Mouse (Mus musculus) heart, embryonic 15.5 days (tissue): Measurements from ENCODE around the gene Mospd3. TPM values are rescaled to one million over a fixed set of nuclear protein-coding genes. Genes with fewer than 3 reads are reported as not detected.

Experiments used
- ATAC-seq: fragments of 200-750 bp; cut with Nextera tagmentation; replicated peaks from 2 replicates; pipeline ENCODE4 v1.8.0; 2017; ENCODE audit warnings: low read depth, moderate TSS enrichment; ENCODE audit not compliant: insufficient number of reproducible peaks, insufficient read depth, low FRiP score
- H3K27ac ChIP-seq: fragments of 300-500 bp; sonication (generic); 2 replicates; pipeline ENCODE4 v1.5.1; 2015; ENCODE audit warnings: mild to moderate bottlenecking, inconsistent platforms
- H3K27me3 ChIP-seq: fragments of 300-500 bp; sonication (generic); 2 replicates; pipeline ENCODE4 v1.6.1; 2015; ENCODE audit warnings: inconsistent platforms
- H3K36me3 ChIP-seq: fragments of 300-500 bp; sonication (generic); 2 replicates; pipeline ENCODE4 v1.6.1; 2015; ENCODE audit warnings: mild to moderate bottlenecking, inconsistent platforms
- H3K4me1 ChIP-seq: fragments of 300-500 bp; sonication (generic); replicated peaks from 2 replicates; pipeline ENCODE4 v1.6.1; 2015; ENCODE audit warnings: inconsistent platforms
- H3K4me2 ChIP-seq: fragments of 300-500 bp; sonication (generic); 2 replicates; pipeline ENCODE4 v1.6.1; 2015; ENCODE audit warnings: inconsistent platforms, mild to moderate bottlenecking, moderate library complexity
- H3K4me3 ChIP-seq: fragments of 300-500 bp; sonication (generic); 2 replicates; pipeline ENCODE4 v1.5.1; 2015; ENCODE audit warnings: mild to moderate bottlenecking, inconsistent platforms
- H3K9ac ChIP-seq: fragments of 300-500 bp; sonication (generic); 2 replicates; pipeline ENCODE4 v1.6.1; 2015; ENCODE audit warnings: mild to moderate bottlenecking, inconsistent platforms
- H3K9me3 ChIP-seq: fragments of 300-500 bp; sonication (generic); replicated peaks from 2 replicates; pipeline ENCODE4 v1.6.1; 2016; ENCODE audit warnings: inconsistent platforms
- WGBS: fragments of 180-500 bp; shearing (Covaris S2); methylation state at CpG from one replicate; pipeline ENCODE4 v1.1.7; 2015; ENCODE audit warnings: mixed read lengths; 5-methylcytosine and 5-hydroxymethylcytosine counted together
- polyA plus RNA-seq: library from polyadenylated mRNA; unstranded; fragments of >200 nt; fragmentation: Nextera tagmentation; extraction: Ambion mirVana; gene quantifications from 2 replicates; pipeline ENCODE4 v1.2.1, GENCODE M21; 2015

Gene Mospd3
- polyA plus RNA-seq, 1 experiment from 2014 or later = 17.1 TPM

GRCm38 (mm10) chr5:137598100-137598826 lies 2.6 kb downstream of the Mospd3 start:
- Histone ChIP-seq H3K4me1 (peaks cover 20% of the 10 kb centered on the region), H3K27me3 (no peaks in the 10 kb centered on the region), H3K9ac (no peak overlapping the region), H3K36me3 (peaks cover 6% of the 10 kb centered on the region), H3K27ac (no peak overlapping the region), H3K4me2 (no peak overlapping the region), H3K4me3 (no peak overlapping the region), H3K9me3 (no peaks in the 10 kb centered on the region)
- WGBS = 69% methylated on average over 2 of the region's 2 CpGs
- no peak for ATAC-seq

- no peak overlapping the region for H3K9ac ChIP-seq
- no peak overlapping the region for H3K27ac ChIP-seq
- 91% methylated on average over 6 of the region's 6 CpGs for WGBS
- no peak for ATAC-seq
- no peak overlapping the region for H3K4me2 ChIP-seq
- no peaks in the 10 kb centered on the region for H3K27me3 ChIP-seq
- H3K36me3 ChIP-seq = peaks cover 6% of the 10 kb centered on the region
- peaks cover 17% of the 10 kb centered on the region for H3K4me1 ChIP-seq
- H3K4me3 ChIP-seq = no peak overlapping the region
- no peaks in the 10 kb centered on the region for H3K9me3 ChIP-seq
Observed at GRCm38 (mm10) chr5:137597625-137598024, 3.2 kb downstream of the Mospd3 start.

- no peak for ATAC-seq
- H3K9ac ChIP-seq = no peak overlapping the region
- no peaks in the 10 kb centered on the region for H3K27me3 ChIP-seq
- H3K9me3 ChIP-seq = no peaks in the 10 kb centered on the region
- peaks cover 13% of the 10 kb centered on the region for H3K4me1 ChIP-seq
- no peak overlapping the region; the same call in 1 of the 2 replicates for H3K27ac ChIP-seq
- peak overlapping the region; percentile 18; the same call in 1 of the 2 replicates for H3K4me2 ChIP-seq
- no peak overlapping the region for H3K4me3 ChIP-seq
- WGBS = 35% methylated on average over 30 of the region's 30 CpGs
- H3K36me3 ChIP-seq = peaks cover 6% of the 10 kb centered on the region
Observed at GRCm38 (mm10) chr5:137596601-137597261, 4.1 kb downstream of the Mospd3 start.

- H3K4me3 ChIP-seq = no peak overlapping the region
- peaks cover 13% of the 10 kb centered on the region for H3K4me1 ChIP-seq
- WGBS = 77% methylated on average over 7 of the region's 7 CpGs
- H3K4me2 ChIP-seq = no peak overlapping the region
- H3K9me3 ChIP-seq = no peaks in the 10 kb centered on the region
- ATAC-seq = no peak
- peaks cover 6% of the 10 kb centered on the region for H3K36me3 ChIP-seq
- H3K9ac ChIP-seq = no peak overlapping the region
- no peaks in the 10 kb centered on the region for H3K27me3 ChIP-seq
- H3K27ac ChIP-seq = no peak overlapping the region
Observed at GRCm38 (mm10) chr5:137595921-137596320, 4.9 kb downstream of the Mospd3 start.

- Histone ChIP-seq H3K4me3 (no peak overlapping the region), H3K36me3 (no peaks in the 10 kb centered on the region), H3K27me3 (no peaks in the 10 kb centered on the region), H3K4me2 (no peak overlapping the region), H3K27ac (no peak overlapping the region), H3K9ac (no peak overlapping the region), H3K4me1 (no peaks in the 10 kb centered on the region), H3K9me3 (no peaks in the 10 kb centered on the region)
- WGBS = 75% methylated on average over 5 of the region's 5 CpGs
- no peak for ATAC-seq
Observed at GRCm38 (mm10) chr5:137590507-137590906, 10.4 kb downstream of the Mospd3 start.

GRCm38 (mm10) chr5:137584976-137585375 lies 15.9 kb downstream of the Mospd3 start:
- Histone ChIP-seq H3K4me1 (peaks cover 11% of the 10 kb centered on the region), H3K9me3 (no peaks in the 10 kb centered on the region), H3K36me3 (no peaks in the 10 kb centered on the region), H3K27me3 (peaks cover 25% of the 10 kb centered on the region), H3K4me2 (no peak overlapping the region), H3K4me3 (no peak overlapping the region), H3K27ac (no peak overlapping the region), H3K9ac (no peak overlapping the region)
- no peak for ATAC-seq
- 29% methylated on average over 8 of the region's 8 CpGs for WGBS

- Histone ChIP-seq H3K9me3 (no peaks in the 10 kb centered on the region), H3K4me3 (peak overlapping the region; percentile 48), H3K4me1 (peaks cover 11% of the 10 kb centered on the region), H3K36me3 (no peaks in the 10 kb centered on the region), H3K27ac (no peak overlapping the region), H3K4me2 (peak overlapping the region; percentile 76), H3K27me3 (peaks cover 25% of the 10 kb centered on the region), H3K9ac (peak overlapping the region; percentile 42)
- 0 out of 2 replicates have a peak, but pooled peaks have one; percentile 21 for ATAC-seq
- 13% methylated on average over 27 of the region's 27 CpGs for WGBS
Observed at GRCm38 (mm10) chr5:137583670-137584169, 17.1 kb downstream of the Mospd3 start.

- Histone ChIP-seq H3K27me3 (peaks cover 25% of the 10 kb centered on the region), H3K27ac (no peak overlapping the region), H3K9me3 (no peaks in the 10 kb centered on the region), H3K4me3 (no peak overlapping the region), H3K4me1 (peaks cover 11% of the 10 kb centered on the region), H3K36me3 (no peaks in the 10 kb centered on the region), H3K4me2 (no peak overlapping the region), H3K9ac (no peak overlapping the region)
- 22% methylated on average over 8 of the region's 8 CpGs for WGBS
- no peak for ATAC-seq
Observed at GRCm38 (mm10) chr5:137582702-137583101, 18.2 kb downstream of the Mospd3 start.

- H3K27me3 ChIP-seq = peaks cover 25% of the 10 kb centered on the region
- H3K36me3 ChIP-seq = no peaks in the 10 kb centered on the region
- ATAC-seq = no peak
- H3K9me3 ChIP-seq = no peaks in the 10 kb centered on the region
- peaks cover 11% of the 10 kb centered on the region for H3K4me1 ChIP-seq
- no peak overlapping the region for H3K4me3 ChIP-seq
- no peak overlapping the region for H3K9ac ChIP-seq
- H3K27ac ChIP-seq = no peak overlapping the region
- H3K4me2 ChIP-seq = no peak overlapping the region
- 65% methylated on average over 6 of the region's 6 CpGs for WGBS
Observed at GRCm38 (mm10) chr5:137580246-137580645, 20.6 kb downstream of the Mospd3 start.

GRCm38 (mm10) chr5:137574470-137574901 lies 26.4 kb downstream of the Mospd3 start:
- peak overlapping the region; percentile 24 for H3K4me3 ChIP-seq
- ATAC-seq = no peak

More at GRCm38 (mm10) chr5:137574470-137574901, 26.4 kb downstream of the Mospd3 start:
- 11% methylated on average over 27 of the region's 27 CpGs for WGBS
- peak overlapping the region; percentile 61 for H3K4me2 ChIP-seq
- no peaks in the 10 kb centered on the region for H3K9me3 ChIP-seq
- H3K4me1 ChIP-seq = peaks cover 9% of the 10 kb centered on the region; the same call in 1 of the 2 replicates
- peaks cover 14% of the 10 kb centered on the region; the same call in 1 of the 2 replicates for H3K27me3 ChIP-seq
- H3K27ac ChIP-seq = no peak overlapping the region
- no peaks in the 10 kb centered on the region for H3K36me3 ChIP-seq
- H3K9ac ChIP-seq = no peak overlapping the region
